Mouse (Mus musculus): Measurements from ENCODE around the gene Aym1. TPM values are rescaled to one million over a fixed set of nuclear protein-coding genes. Genes with fewer than 3 reads are reported as not detected.

The Aym1 gene
- polyA plus RNA-seq (2012; rRNA removed): not detected in 2 replicates

- DNase-seq: no peak
- 21% methylated on average over 6 of the region's 6 CpGs for WGBS
- Histone ChIP-seq H3K4me1 (ENCODE audit: control insufficient read depth, insufficient read depth, low read length) (peaks cover 1% of the 10 kb centered on the region; the same call in 1 of the 2 replicates), H3K4me3 (replicated peaks; ENCODE audit: insufficient read depth, low read depth, low read length) (no peak within 1 kb of the TSS), H3K27me3 (ENCODE audit: control insufficient read depth, insufficient read depth, low read length) (no peaks in the 10 kb centered on the region), H3K27ac (ENCODE audit: insufficient read depth, low read length) (no peak within 1 kb of the TSS)
- no peak for TF ChIP-seq POLR2A (IDR thresholded peaks at IDR 0.05; ENCODE audit: borderline replicate concordance, insufficient read depth, low read length)
- TF ChIP-seq CTCF (IDR thresholded peaks at IDR 0.05; ENCODE audit: borderline replicate concordance, insufficient read depth, low read depth, low read length): no peak
Measured at GRCm38 (mm10) chr5:113357186-113357585, at the start of gene Aym1. Gene Aym1 (plus strand): TSS chr5:113357294.

- WGBS: 18% methylated on average over 22 of the region's 22 CpGs
- peak; percentile 54 to 60 for DNase-seq
- Histone ChIP-seq H3K27me3 (ENCODE audit: control insufficient read depth, insufficient read depth, low read length) (no peaks in the 10 kb centered on the region), H3K4me1 (ENCODE audit: control insufficient read depth, insufficient read depth, low read length) (peaks cover 30% of the 10 kb centered on the region), H3K27ac (ENCODE audit: insufficient read depth, low read length) (peak overlapping the region; percentile 85), H3K4me3 (replicated peaks; ENCODE audit: insufficient read depth, low read depth, low read length) (peak overlapping the region; percentile 81)
- TF ChIP-seq POLR2A (IDR thresholded peaks at IDR 0.05; ENCODE audit: borderline replicate concordance, insufficient read depth, low read length) (no peak), CTCF (IDR thresholded peaks at IDR 0.05; ENCODE audit: borderline replicate concordance, insufficient read depth, low read depth, low read length) (no peak)
Measured at GRCm38 (mm10) chr5:113309491-113310376, 47.4 kb upstream of the Aym1 start.

GRCm38 (mm10) chr5:113310377-113311003 is 46.6 kb upstream of the Aym1 start, which contains the start of gene Sgsm1:
Gene Sgsm1 (minus strand): TSS chr5:113310786.
- peak within 1 kb of the TSS; percentile 81 for H3K4me3 ChIP-seq (replicated peaks; ENCODE audit: insufficient read depth, low read depth, low read length)
- peak within 1 kb of the TSS; percentile 85 for H3K27ac ChIP-seq (ENCODE audit: insufficient read depth, low read length)
- peak; percentile 68 for TF ChIP-seq CTCF (IDR thresholded peaks at IDR 0.05; ENCODE audit: borderline replicate concordance, insufficient read depth, low read depth, low read length)
- peak; percentile 87 for TF ChIP-seq POLR2A (IDR thresholded peaks at IDR 0.05; ENCODE audit: borderline replicate concordance, insufficient read depth, low read length)
- no peaks in the 10 kb centered on the region for H3K27me3 ChIP-seq (ENCODE audit: control insufficient read depth, insufficient read depth, low read length)
- under 1% methylated on average over 53 of the region's 53 CpGs for WGBS
- peak; percentile 93 to 94 for DNase-seq
- H3K4me1 ChIP-seq (ENCODE audit: control insufficient read depth, insufficient read depth, low read length): peaks cover 26% of the 10 kb centered on the region

DNA sequence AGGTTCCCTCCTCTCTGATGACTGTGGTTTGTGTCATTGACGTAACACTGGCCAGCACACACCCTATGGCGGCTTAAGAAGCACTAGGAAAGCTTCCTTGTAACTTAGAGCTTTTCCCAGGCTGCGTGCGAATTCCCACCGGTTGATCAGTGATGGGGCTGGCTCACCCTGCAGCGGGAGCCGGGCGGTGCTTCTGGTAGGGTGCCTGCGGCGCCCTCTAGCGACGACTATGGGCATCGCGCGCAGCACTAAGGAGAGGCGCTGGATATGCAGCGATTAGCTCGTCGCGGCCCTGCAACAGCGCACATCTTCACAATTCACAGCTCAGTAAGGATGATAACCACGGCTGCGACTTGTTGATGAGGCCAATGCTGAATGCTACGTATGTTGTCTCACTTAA is 43.1 kb upstream of the Aym1 start:
- H3K27me3 ChIP-seq (ENCODE audit: control insufficient read depth, insufficient read depth, low read length): no peaks in the 10 kb centered on the region
- peak; percentile 87 to 92 for DNase-seq
- WGBS: 2% methylated on average over 24 of the region's 24 CpGs
- TF ChIP-seq CTCF (IDR thresholded peaks at IDR 0.05; ENCODE audit: borderline replicate concordance, insufficient read depth, low read depth, low read length) (peak; percentile 88), POLR2A (IDR thresholded peaks at IDR 0.05; ENCODE audit: borderline replicate concordance, insufficient read depth, low read length) (no peak)
- H3K4me1 ChIP-seq (ENCODE audit: control insufficient read depth, insufficient read depth, low read length): peaks cover under 1% of the 10 kb centered on the region; the same call in 1 of the 2 replicates
- no peak overlapping the region for H3K27ac ChIP-seq (ENCODE audit: insufficient read depth, low read length)
- H3K4me3 ChIP-seq (replicated peaks; ENCODE audit: insufficient read depth, low read depth, low read length): peak overlapping the region; percentile 14

- Histone ChIP-seq H3K27ac (ENCODE audit: insufficient read depth, low read length) (no peak overlapping the region), H3K27me3 (ENCODE audit: control insufficient read depth, insufficient read depth, low read length) (no peaks in the 10 kb centered on the region), H3K4me3 (replicated peaks; ENCODE audit: insufficient read depth, low read depth, low read length) (peak overlapping the region; percentile 58), H3K4me1 (ENCODE audit: control insufficient read depth, insufficient read depth, low read length) (no peaks in the 10 kb centered on the region)
- 5% methylated on average over 38 of the region's 38 CpGs for WGBS
- DNase-seq: peak in 1 of 2 experiments; percentile 51
- TF ChIP-seq POLR2A (IDR thresholded peaks at IDR 0.05; ENCODE audit: borderline replicate concordance, insufficient read depth, low read length) (no peak), CTCF (IDR thresholded peaks at IDR 0.05; ENCODE audit: borderline replicate concordance, insufficient read depth, low read depth, low read length) (no peak)
Measured at GRCm38 (mm10) chr5:113323784-113324638, 33.1 kb upstream of the Aym1 start.

DNA sequence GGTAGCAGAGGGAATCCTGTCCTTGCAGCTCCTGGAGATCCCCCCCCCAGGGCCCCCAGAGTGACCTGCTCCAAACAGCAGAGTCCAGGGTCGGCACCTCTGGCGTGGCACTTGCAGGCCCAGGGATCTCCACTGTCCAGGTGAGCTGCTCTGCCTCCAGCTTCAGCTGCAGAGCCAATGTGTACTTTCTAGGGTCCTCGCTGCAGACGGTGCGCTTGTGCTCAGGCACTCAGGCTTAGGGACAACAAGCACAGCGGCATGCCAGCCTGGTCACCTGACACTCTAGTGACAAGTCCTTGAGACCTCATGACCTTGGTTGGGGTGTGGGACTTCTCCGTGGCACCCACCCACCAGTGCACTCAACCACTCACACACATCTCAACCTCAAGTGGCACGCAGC is 27.6 kb upstream of the Aym1 start:
- no peak for DNase-seq
- Histone ChIP-seq H3K4me1 (ENCODE audit: control insufficient read depth, insufficient read depth, low read length) (no peaks in the 10 kb centered on the region), H3K27ac (ENCODE audit: insufficient read depth, low read length) (no peak overlapping the region), H3K4me3 (replicated peaks; ENCODE audit: insufficient read depth, low read depth, low read length) (no peak overlapping the region), H3K27me3 (ENCODE audit: control insufficient read depth, insufficient read depth, low read length) (no peaks in the 10 kb centered on the region)
- TF ChIP-seq CTCF (IDR thresholded peaks at IDR 0.05; ENCODE audit: borderline replicate concordance, insufficient read depth, low read depth, low read length) (no peak), POLR2A (IDR thresholded peaks at IDR 0.05; ENCODE audit: borderline replicate concordance, insufficient read depth, low read length) (no peak)
- 92% methylated on average over 8 of the region's 8 CpGs for WGBS

- 53% methylated on average over 3 of the region's 3 CpGs for WGBS
- no peak for DNase-seq
- Histone ChIP-seq H3K27ac (ENCODE audit: insufficient read depth, low read length) (no peak overlapping the region), H3K4me3 (replicated peaks; ENCODE audit: insufficient read depth, low read depth, low read length) (no peak overlapping the region), H3K27me3 (ENCODE audit: control insufficient read depth, insufficient read depth, low read length) (peaks cover 3% of the 10 kb centered on the region; the same call in 1 of the 2 replicates), H3K4me1 (ENCODE audit: control insufficient read depth, insufficient read depth, low read length) (no peaks in the 10 kb centered on the region)
- TF ChIP-seq POLR2A (IDR thresholded peaks at IDR 0.05; ENCODE audit: borderline replicate concordance, insufficient read depth, low read length) (no peak), CTCF (IDR thresholded peaks at IDR 0.05; ENCODE audit: borderline replicate concordance, insufficient read depth, low read depth, low read length) (no peak)
Measured at GRCm38 (mm10) chr5:113330202-113330601, 26.9 kb upstream of the Aym1 start.
